Mouse (Mus musculus) ES-Bruce4 (cell line): ENCODE data around the gene Edar.

ENCODE experiments used
- CTCF ChIP-seq: IDR thresholded peaks from one replicate; pipeline ENCODE4 v1.8.1; 2011; ENCODE audit warnings: low read depth, low read length
- POLR2A ChIP-seq: IDR thresholded peaks from one replicate; pipeline ENCODE4 v1.8.1; 2011; ENCODE audit warnings: low read length; ENCODE audit not compliant: insufficient read depth

DNA sequence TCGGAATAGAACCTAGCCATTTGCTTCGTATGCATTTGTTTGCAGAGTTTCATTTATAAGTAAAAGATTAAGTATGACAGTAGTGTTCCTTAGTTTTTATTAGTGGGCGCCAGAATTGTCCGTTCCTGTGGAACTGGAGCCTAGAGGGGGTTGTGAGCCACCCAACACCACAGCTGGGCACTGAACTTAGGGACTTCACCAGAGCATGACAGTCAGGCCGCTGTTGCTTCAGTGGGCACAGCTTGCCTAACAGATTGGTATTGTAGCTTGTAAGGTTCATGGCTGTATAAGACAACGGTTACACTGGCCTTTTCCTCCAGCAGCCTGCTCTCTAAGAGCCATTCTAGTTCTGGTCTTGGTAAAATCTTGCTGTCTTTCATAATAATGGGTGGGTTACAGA, 114.9 kb downstream of the Edar start:
- no peak for TF ChIP-seq CTCF
- TF ChIP-seq POLR2A: no peak
